Comparison of ENCODE assay signal across 17 mouse cellular contexts in the genomic region with DNA sequence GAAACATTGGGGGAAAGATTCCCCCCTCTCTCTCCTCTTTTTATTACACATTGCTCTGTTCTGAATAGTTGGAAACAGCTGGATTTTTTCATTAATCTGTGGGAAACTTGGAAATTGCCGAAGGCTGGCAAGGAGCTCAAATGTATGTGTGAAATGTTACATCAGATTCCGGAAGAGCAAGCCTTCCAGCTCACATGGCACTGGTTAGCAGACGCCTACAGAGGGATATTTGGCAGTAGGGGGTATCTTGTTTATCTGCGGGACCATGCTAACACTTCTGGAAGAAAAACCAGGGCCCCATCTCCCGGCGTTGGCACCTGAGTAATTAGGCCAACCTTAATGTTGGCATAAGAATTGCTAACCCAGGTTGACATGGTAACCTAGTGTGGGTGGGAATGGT.
A peak's percentile ranks its signal among the peaks of the same experiment; 100 is the strongest.
DNase-seq lines count a peak whose midpoint lies in the region; ATAC-seq and TF ChIP-seq lines count a peak whose summit lies in the region.
"Had no signal": no experiment of that assay in that cellular context is flagged by ENCODE, and none has a peak within 500 bp of the region (broad histone marks: within the 10 kb centered on the region; RNA-seq: fewer than 3 reads in every experiment).

No protein-coding gene starts in this region.

- 31% methylated on average over 6 of the region's 6 CpGs for WGBS in forebrain, embryonic 15.5 days
- WGBS in forebrain, embryonic 11.5 days: 63% methylated on average over 6 of the region's 6 CpGs
- 39% methylated on average over 6 of the region's 6 CpGs for WGBS in lung, embryonic 14.5 days
- 39% methylated on average over 6 of the region's 6 CpGs for WGBS in cerebellum, adult 2 months

- ATAC-seq in forebrain, embryonic 15.5 days (replicated peaks): no peak
- no peak for ATAC-seq in forebrain, embryonic 11.5 days (replicated peaks; ENCODE audit: low FRiP score)
- peak; percentile 58; the same call in 1 of the 2 replicates for ATAC-seq in lung, embryonic 14.5 days (ENCODE audit: insufficient read depth)
- ATAC-seq: liver, embryonic 12.5 days had no signal

- peaks cover 18% of the 10 kb centered on the region for H3K4me1 ChIP-seq in forebrain, embryonic 15.5 days
- 0 out of 2 replicates have a peak, but pooled peaks cover 2% of the 10 kb centered on the region for H3K4me1 ChIP-seq in forebrain, embryonic 11.5 days (replicated peaks; ENCODE audit: control insufficient read depth, insufficient read depth, low read length)
- no peaks in the 10 kb centered on the region; the same call in 1 of the 2 replicates for H3K4me1 ChIP-seq in lung, embryonic 14.5 days (ENCODE audit: insufficient read depth)
- no peaks in the 10 kb centered on the region; the same call in 1 of the 2 replicates for H3K4me1 ChIP-seq in cerebellum, adult 2 months (ENCODE audit: control insufficient read depth, insufficient read depth, low read length)

- no peak overlapping the region for H3K9ac ChIP-seq in forebrain, embryonic 15.5 days (replicated peaks)
- no peak overlapping the region for H3K9ac ChIP-seq in forebrain, embryonic 11.5 days (ENCODE audit: low read length)
- H3K9ac ChIP-seq in lung, embryonic 14.5 days: no peak overlapping the region
- H3K9ac ChIP-seq: liver, embryonic 12.5 days; neural tube, embryonic 12.5 days had no signal

- no peaks in the 10 kb centered on the region for H3K27me3 ChIP-seq in forebrain, embryonic 15.5 days
- H3K27me3 ChIP-seq in forebrain, embryonic 11.5 days (ENCODE audit: control insufficient read depth, insufficient read depth, low read length): no peaks in the 10 kb centered on the region
- H3K27me3 ChIP-seq in lung, embryonic 14.5 days (ENCODE audit: insufficient read depth, low read length): no peaks in the 10 kb centered on the region
- no peaks in the 10 kb centered on the region; the same call in 1 of the 2 replicates for H3K27me3 ChIP-seq in cerebellum, adult 2 months (ENCODE audit: control insufficient read depth, insufficient read depth, low read length)
- H3K27me3 ChIP-seq: neural tube, embryonic 12.5 days had no signal

- no peak for TF ChIP-seq CTCF in lung, embryonic 14.5 days (IDR thresholded peaks at IDR 0.05; ENCODE audit: low read depth)
- no peak for TF ChIP-seq CTCF in cerebellum, adult 2 months (IDR thresholded peaks at IDR 0.05; ENCODE audit: borderline replicate concordance, insufficient read depth, low read depth, low read length)

- no peak overlapping the region for H3K4me2 ChIP-seq in forebrain, embryonic 15.5 days (replicated peaks)
- no peak overlapping the region for H3K4me2 ChIP-seq in forebrain, embryonic 11.5 days (ENCODE audit: low read depth, low read length, severe bottlenecking)
- H3K4me2 ChIP-seq in lung, embryonic 14.5 days: no peak overlapping the region
- H3K4me2 ChIP-seq: liver, embryonic 12.5 days; neural tube, embryonic 12.5 days had no signal

- TF ChIP-seq POLR2A in cerebellum, adult 2 months (IDR thresholded peaks at IDR 0.05; ENCODE audit: borderline replicate concordance, insufficient read depth, low read length): no peak

- DNase-seq in forebrain, embryonic 11.5 days (ENCODE audit: low spot score): no peak
- DNase-seq in lung, embryonic 14.5 days: peak; percentile 72
- no peak for DNase-seq in lung, postnatal 36 days
- peak; percentile 71 for DNase-seq in NIH3T3 (ENCODE audit: low read depth)
- DNase-seq in fibroblast of lung, adult 2 months (ENCODE audit: low read depth): peak; percentile 50
- DNase-seq in ovary, postnatal 36 days (ENCODE audit: low spot score): no peak
- DNase-seq in cerebellum, adult 2 months: no peak
- DNase-seq: B cell, adult 2 months; cerebellum, adult 18-20 months; gastrocnemius, adult 2 months; heart, postnatal 36 days; kidney, adult 8-10 months; midbrain, embryonic 14.5 days had no signal

- H3K4me3 ChIP-seq in forebrain, embryonic 15.5 days: no peak overlapping the region
- no peak overlapping the region for H3K4me3 ChIP-seq in forebrain, embryonic 11.5 days (ENCODE audit: low read depth, low read length)
- H3K4me3 ChIP-seq in lung, embryonic 14.5 days (ENCODE audit: low read depth, low read length): no peak overlapping the region
- H3K4me3 ChIP-seq in cerebellum, adult 2 months (replicated peaks; ENCODE audit: insufficient read depth, low read depth, low read length): no peak overlapping the region
- H3K4me3 ChIP-seq: erythroblast, embryonic 14.5 days; gastrocnemius, adult 2 months; liver, embryonic 12.5 days; neural tube, embryonic 12.5 days had no signal

- H3K36me3 ChIP-seq in forebrain, embryonic 15.5 days: no peaks in the 10 kb centered on the region
- H3K36me3 ChIP-seq in forebrain, embryonic 11.5 days (ENCODE audit: control insufficient read depth, insufficient read depth, low read length): no peaks in the 10 kb centered on the region
- no peaks in the 10 kb centered on the region for H3K36me3 ChIP-seq in lung, embryonic 14.5 days (ENCODE audit: insufficient read depth)
- H3K36me3 ChIP-seq: liver, embryonic 12.5 days; neural tube, embryonic 12.5 days had no signal

- peak overlapping the region; percentile 69; the same call in 1 of the 2 replicates for H3K27ac ChIP-seq in forebrain, embryonic 15.5 days (replicated peaks)
- H3K27ac ChIP-seq in forebrain, embryonic 11.5 days (ENCODE audit: low read depth, low read length): no peak overlapping the region
- no peak overlapping the region for H3K27ac ChIP-seq in lung, embryonic 14.5 days (ENCODE audit: low read depth)
- H3K27ac ChIP-seq in cerebellum, adult 2 months (ENCODE audit: insufficient read depth, low read length): no peak overlapping the region
- H3K27ac ChIP-seq: gastrocnemius, adult 2 months; liver, embryonic 12.5 days; neural tube, embryonic 12.5 days had no signal

- H3K9me3 ChIP-seq in forebrain, embryonic 15.5 days: no peaks in the 10 kb centered on the region
- H3K9me3 ChIP-seq in forebrain, embryonic 11.5 days (ENCODE audit: control insufficient read depth, low read length): no peaks in the 10 kb centered on the region
- H3K9me3 ChIP-seq in lung, embryonic 14.5 days (ENCODE audit: low read depth, low read length): no peaks in the 10 kb centered on the region
- H3K9me3 ChIP-seq: liver, embryonic 12.5 days; neural tube, embryonic 12.5 days had no signal

Comparison
In these comparisons a context has a peak if more than half of its experiments do, and no peak if none do; other contexts are left out.
1. DNase-seq: peak in lung, embryonic 14.5 days (single experiment), NIH3T3 (single experiment) and fibroblast of lung, adult 2 months (single experiment); none in forebrain, embryonic 11.5 days (single experiment), lung, postnatal 36 days (single experiment), ovary, postnatal 36 days (single experiment) and cerebellum, adult 2 months (0 of 2).